Mouse (Mus musculus): ENCODE data around the gene Tspo. TPM values are rescaled to one million over a fixed set of nuclear protein-coding genes. Genes with fewer than 3 reads are reported as not detected.

Tspo gene
- polyA plus RNA-seq, 1 experiment from 2014 or later: 40.7 TPM

GRCm38 (mm10) chr15:83573606-83574005, 10.2 kb downstream of the Tspo start:
- no peak overlapping the region for H3K27ac ChIP-seq
- H3K4me1 ChIP-seq (replicated peaks): no peaks in the 10 kb centered on the region
- no peak for DNase-seq (ENCODE audit: low spot score)
- peaks cover 54% of the 10 kb centered on the region for H3K36me3 ChIP-seq
- H3K9me3 ChIP-seq: no peaks in the 10 kb centered on the region
- H3K27me3 ChIP-seq (ENCODE audit: insufficient read depth, poor library complexity, severe bottlenecking): no peaks in the 10 kb centered on the region
- no peak overlapping the region for H3K4me3 ChIP-seq
- WGBS: 95% methylated on average over 12 of the region's 12 CpGs

DNA sequence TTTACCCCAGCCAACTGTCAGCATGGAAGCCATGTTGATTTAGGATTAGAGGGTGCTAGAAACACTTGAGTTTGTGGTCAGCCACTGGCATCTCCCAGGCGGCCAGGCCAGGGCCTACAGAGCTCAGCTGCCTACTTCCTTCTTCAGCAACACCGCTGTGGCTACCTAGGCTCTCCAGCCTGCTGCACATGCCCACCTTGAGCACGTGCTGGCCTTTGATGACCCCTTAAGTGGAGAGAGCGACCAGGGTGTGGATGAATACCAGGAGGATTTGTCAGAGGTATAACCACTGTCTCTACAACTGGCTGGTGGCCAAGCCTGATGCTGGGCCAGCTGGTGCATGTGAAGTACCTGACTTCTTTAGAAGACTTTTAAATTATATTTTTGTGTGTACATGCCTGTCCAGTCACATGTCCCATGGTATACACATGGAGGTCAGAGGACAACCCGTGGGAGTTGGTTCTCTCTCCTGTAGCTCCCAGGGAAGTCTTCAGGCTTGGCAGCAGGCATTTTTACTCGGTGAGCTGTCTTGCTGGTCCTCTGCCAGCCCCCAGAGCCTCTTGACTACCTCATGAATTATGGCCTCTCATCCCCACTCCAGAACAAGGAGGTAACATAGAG, 11.4 kb downstream of the Tspo start:
- no peaks in the 10 kb centered on the region for H3K27me3 ChIP-seq (ENCODE audit: insufficient read depth, poor library complexity, severe bottlenecking)
- no peak overlapping the region for H3K27ac ChIP-seq
- no peaks in the 10 kb centered on the region for H3K9me3 ChIP-seq
- peaks cover 66% of the 10 kb centered on the region for H3K36me3 ChIP-seq
- WGBS: 90% methylated on average over 6 of the region's 6 CpGs
- no peak for DNase-seq (ENCODE audit: low spot score)
- no peaks in the 10 kb centered on the region for H3K4me1 ChIP-seq (replicated peaks)
- no peak overlapping the region for H3K4me3 ChIP-seq

DNA sequence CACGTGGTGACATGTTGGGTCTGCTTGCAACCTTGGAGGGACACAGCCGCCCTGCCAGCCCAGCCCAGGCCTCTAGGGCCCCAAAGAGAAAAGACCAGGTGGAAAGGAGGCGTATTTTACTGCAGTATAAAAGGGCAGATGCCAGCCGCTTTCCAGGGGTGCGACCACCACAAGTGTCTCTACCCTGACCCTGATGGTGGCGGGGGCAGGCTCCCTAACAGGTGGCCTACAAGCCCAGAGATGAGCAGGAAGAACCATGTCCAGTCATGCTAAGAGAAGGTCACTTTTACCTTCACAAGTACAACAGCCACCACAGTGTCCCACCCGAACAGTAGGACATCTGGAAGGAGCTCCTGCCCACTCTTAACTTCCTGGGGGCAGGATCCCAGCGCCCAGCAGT, 12.2 kb downstream of the Tspo start:
- Histone ChIP-seq H3K36me3 (peaks cover 73% of the 10 kb centered on the region), H3K9me3 (no peaks in the 10 kb centered on the region), H3K27ac (no peak overlapping the region), H3K4me1 (replicated peaks) (no peaks in the 10 kb centered on the region), H3K4me3 (no peak overlapping the region), H3K27me3 (ENCODE audit: insufficient read depth, poor library complexity, severe bottlenecking) (no peaks in the 10 kb centered on the region)
- 91% methylated on average over 8 of the region's 8 CpGs for WGBS
- DNase-seq (ENCODE audit: low spot score): no peak

DNA sequence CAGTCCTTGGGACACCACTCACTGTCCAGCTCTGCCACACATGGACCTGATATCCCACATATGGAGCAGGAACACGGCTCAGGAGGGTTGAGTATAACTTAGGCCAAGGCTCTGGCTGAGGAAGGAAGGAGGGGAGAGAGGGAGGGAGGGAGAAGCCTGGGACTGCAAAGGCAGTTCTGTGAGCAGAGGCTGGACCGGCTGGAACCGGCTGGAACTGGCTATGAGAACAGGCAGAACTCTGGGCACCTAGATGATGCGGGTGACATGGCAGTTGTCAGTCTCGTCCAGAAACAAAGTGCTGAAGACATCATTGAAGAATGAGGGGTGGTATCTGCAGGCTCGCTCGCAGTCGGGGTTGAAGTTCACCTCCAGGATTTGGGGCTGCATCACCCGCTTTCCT, 13.3 kb downstream of the Tspo start:
- WGBS: 93% methylated on average over 9 of the region's 9 CpGs
- H3K27me3 ChIP-seq (ENCODE audit: insufficient read depth, poor library complexity, severe bottlenecking): no peaks in the 10 kb centered on the region
- no peaks in the 10 kb centered on the region for H3K9me3 ChIP-seq
- no peak overlapping the region for H3K4me3 ChIP-seq
- H3K36me3 ChIP-seq: peaks cover 84% of the 10 kb centered on the region
- no peak overlapping the region for H3K27ac ChIP-seq
- H3K4me1 ChIP-seq (replicated peaks): no peaks in the 10 kb centered on the region
- DNase-seq (ENCODE audit: low spot score): no peak

GRCm38 (mm10) chr15:83582931-83583330, 19.5 kb downstream of the Tspo start:
- no peaks in the 10 kb centered on the region for H3K27me3 ChIP-seq (ENCODE audit: insufficient read depth, poor library complexity, severe bottlenecking)
- no peak overlapping the region for H3K4me3 ChIP-seq
- DNase-seq (ENCODE audit: low spot score): no peak
- H3K9me3 ChIP-seq: peaks cover 11% of the 10 kb centered on the region
- 87% methylated on average over 4 of the region's 4 CpGs for WGBS
- no peaks in the 10 kb centered on the region for H3K4me1 ChIP-seq (replicated peaks)
- no peak overlapping the region for H3K27ac ChIP-seq
- H3K36me3 ChIP-seq: peaks cover 99% of the 10 kb centered on the region

DNA sequence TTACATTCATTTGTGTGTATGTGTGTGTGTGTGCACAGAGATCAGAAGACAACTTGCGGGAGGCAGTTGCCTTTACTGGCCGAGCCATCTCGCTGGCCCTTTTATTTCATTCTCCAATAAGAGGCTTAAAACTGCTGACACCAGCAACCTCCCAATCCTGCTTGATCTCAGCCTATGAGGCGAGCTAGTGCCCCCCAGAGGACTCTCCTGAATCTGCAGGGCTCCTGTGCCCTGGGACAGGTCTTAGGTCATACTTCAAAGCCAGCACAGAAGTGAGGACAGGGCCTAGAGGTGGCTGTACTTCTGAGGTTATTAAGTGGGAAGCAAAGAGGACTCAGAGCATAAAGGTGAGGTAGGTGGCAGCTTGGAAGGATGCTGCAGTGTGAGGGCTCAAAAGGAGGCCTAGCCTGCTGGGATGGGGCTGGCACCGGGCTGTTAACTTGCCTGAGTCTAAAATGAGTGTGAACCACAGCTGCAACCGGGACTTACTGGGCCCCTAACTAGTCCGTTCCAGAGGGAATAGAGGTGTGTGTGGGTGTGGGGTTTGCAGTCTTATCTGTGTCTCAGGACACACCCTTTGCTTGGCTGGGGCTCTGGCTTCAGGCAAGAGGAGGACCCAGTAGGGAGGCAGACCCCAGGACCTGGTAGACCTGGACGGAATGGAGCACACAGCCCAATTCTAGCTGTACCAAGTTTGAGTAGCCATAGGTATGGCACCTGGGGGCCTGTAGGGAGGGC, 20.2 kb downstream of the Tspo start:
- H3K4me1 ChIP-seq (replicated peaks): no peaks in the 10 kb centered on the region
- H3K36me3 ChIP-seq: peaks cover 99% of the 10 kb centered on the region
- peak; percentile 33 for DNase-seq (ENCODE audit: low spot score)
- 76% methylated on average over 8 of the region's 8 CpGs for WGBS
- H3K27ac ChIP-seq: no peak overlapping the region
- H3K27me3 ChIP-seq (ENCODE audit: insufficient read depth, poor library complexity, severe bottlenecking): no peaks in the 10 kb centered on the region
- no peak overlapping the region for H3K4me3 ChIP-seq
- H3K9me3 ChIP-seq: peaks cover 11% of the 10 kb centered on the region

- no peak overlapping the region for H3K27ac ChIP-seq
- no peaks in the 10 kb centered on the region for H3K27me3 ChIP-seq (ENCODE audit: insufficient read depth, poor library complexity, severe bottlenecking)
- H3K4me3 ChIP-seq: no peak overlapping the region
- WGBS: 90% methylated on average over 6 of the region's 6 CpGs
- H3K4me1 ChIP-seq (replicated peaks): no peaks in the 10 kb centered on the region
- no peak for DNase-seq (ENCODE audit: low spot score)
- peaks cover 11% of the 10 kb centered on the region for H3K9me3 ChIP-seq
- peaks cover 97% of the 10 kb centered on the region for H3K36me3 ChIP-seq
These were observed 21.4 kb downstream of the Tspo start for GRCm38 (mm10) chr15:83584741-83585220.

DNA sequence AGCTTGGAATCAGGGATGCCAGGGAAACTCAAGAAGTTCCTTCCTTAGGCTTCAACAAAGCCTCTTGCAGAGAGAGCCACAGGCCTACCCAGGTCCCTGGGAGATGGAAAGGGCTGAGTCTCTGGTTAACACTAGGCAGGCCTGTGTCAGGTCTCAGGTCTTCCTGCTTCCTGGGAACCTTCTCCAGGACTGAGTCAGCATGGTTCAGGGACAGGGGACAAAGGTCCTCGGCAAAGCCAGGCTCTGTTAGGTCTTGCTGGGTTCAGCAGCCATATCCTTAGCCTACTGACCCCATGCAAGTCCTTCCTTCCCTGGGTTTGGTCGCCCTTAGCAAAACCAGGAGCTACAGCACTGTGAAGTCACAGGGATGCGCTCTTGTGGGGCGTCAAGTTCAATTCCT, 27.4 kb downstream of the Tspo start:
- Histone ChIP-seq H3K27me3 (ENCODE audit: insufficient read depth, poor library complexity, severe bottlenecking) (no peaks in the 10 kb centered on the region), H3K27ac (no peak overlapping the region), H3K9me3 (peaks cover 10% of the 10 kb centered on the region), H3K36me3 (peaks cover 63% of the 10 kb centered on the region), H3K4me1 (replicated peaks) (peaks cover 37% of the 10 kb centered on the region), H3K4me3 (no peak overlapping the region)
- DNase-seq (ENCODE audit: low spot score): no peak
- WGBS: 93% methylated on average over 4 of the region's 4 CpGs

GRCm38 (mm10) chr15:83591758-83592157, 28.4 kb downstream of the Tspo start:
- Histone ChIP-seq H3K27ac (no peak overlapping the region), H3K36me3 (peaks cover 54% of the 10 kb centered on the region), H3K9me3 (peaks cover under 1% of the 10 kb centered on the region), H3K4me3 (no peak overlapping the region), H3K27me3 (ENCODE audit: insufficient read depth, poor library complexity, severe bottlenecking) (no peaks in the 10 kb centered on the region), H3K4me1 (replicated peaks) (peaks cover 37% of the 10 kb centered on the region)
- no peak for DNase-seq (ENCODE audit: low spot score)
- 90% methylated on average over 6 of the region's 6 CpGs for WGBS

- Histone ChIP-seq H3K27me3 (ENCODE audit: insufficient read depth, poor library complexity, severe bottlenecking) (no peaks in the 10 kb centered on the region), H3K9me3 (no peaks in the 10 kb centered on the region), H3K27ac (peak overlapping the region; percentile 68; the same call in 1 of the 2 replicates), H3K36me3 (peaks cover 46% of the 10 kb centered on the region), H3K4me1 (replicated peaks) (peaks cover 37% of the 10 kb centered on the region), H3K4me3 (peak overlapping the region; percentile 92)
- no peak for DNase-seq (ENCODE audit: low spot score)
- 77% methylated on average over 8 of the region's 8 CpGs for WGBS
These were observed 29.1 kb downstream of the Tspo start for GRCm38 (mm10) chr15:83592260-83593188.

GRCm38 (mm10) chr15:83593189-83593585, 29.8 kb downstream of the Tspo start:
- Histone ChIP-seq H3K27me3 (ENCODE audit: insufficient read depth, poor library complexity, severe bottlenecking) (no peaks in the 10 kb centered on the region), H3K27ac (peak overlapping the region; percentile 93), H3K4me1 (replicated peaks) (peaks cover 37% of the 10 kb centered on the region), H3K36me3 (peaks cover 40% of the 10 kb centered on the region), H3K9me3 (no peaks in the 10 kb centered on the region), H3K4me3 (peak overlapping the region; percentile 92)
- no peak for DNase-seq (ENCODE audit: low spot score)

DNA sequence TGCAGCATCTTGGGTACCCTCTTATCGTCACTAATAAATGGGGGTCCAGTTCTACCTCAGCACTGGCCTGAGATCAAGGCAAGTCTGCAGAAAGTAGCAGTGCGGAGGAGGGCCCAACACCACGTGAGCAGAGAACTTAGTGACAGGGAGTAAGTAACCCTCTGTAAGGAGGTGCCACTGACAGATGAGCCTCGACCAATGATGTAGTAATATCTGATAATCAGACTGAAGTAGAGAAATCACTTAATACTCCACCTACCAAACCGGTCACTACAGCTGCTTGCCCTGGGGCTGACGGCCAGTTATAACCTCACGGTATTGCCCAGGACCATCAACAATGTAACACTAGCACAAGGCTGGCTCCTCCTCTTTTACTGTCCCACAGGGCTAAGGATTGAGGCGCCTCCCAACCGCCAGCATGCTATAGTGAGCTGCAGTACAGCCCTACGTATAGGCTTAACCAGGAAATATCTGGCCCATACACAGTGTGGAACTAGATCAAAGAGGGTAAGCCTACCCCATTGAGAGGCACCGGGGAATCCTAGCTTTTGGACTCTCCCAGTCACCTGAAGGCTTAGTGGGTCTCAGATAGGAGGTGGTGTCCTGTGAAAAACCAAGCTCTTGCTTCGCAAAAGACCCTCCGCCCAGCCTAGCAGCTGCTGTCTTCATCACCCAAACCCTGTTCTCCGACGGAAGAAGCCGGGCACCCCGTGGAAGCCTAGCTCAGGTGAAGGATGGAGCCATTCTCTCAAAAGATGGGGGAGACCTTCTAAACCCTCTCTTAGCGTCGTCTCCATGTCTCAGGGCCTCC, 30.5 kb downstream of the Tspo start:
- Histone ChIP-seq H3K27ac (peak overlapping the region; percentile 93), H3K27me3 (ENCODE audit: insufficient read depth, poor library complexity, severe bottlenecking) (no peaks in the 10 kb centered on the region), H3K36me3 (peaks cover 33% of the 10 kb centered on the region), H3K4me3 (peak overlapping the region; percentile 92), H3K9me3 (no peaks in the 10 kb centered on the region), H3K4me1 (replicated peaks) (peaks cover 37% of the 10 kb centered on the region)
- DNase-seq (ENCODE audit: low spot score): peak; percentile 42
- WGBS: 12% methylated on average over 19 of the region's 19 CpGs

Data from hindbrain, embryonic 10.5 days (tissue).